Mouse (Mus musculus) heart, embryonic 11.5 days (tissue): ENCODE results near the gene Sun2. TPM values are rescaled to one million over a fixed set of nuclear protein-coding genes. Genes with fewer than 3 reads are reported as not detected.
A peak's percentile ranks its signal among the peaks of the same experiment; 100 is the strongest.

Source experiments
- ATAC-seq: fragments of 200-750 bp; cut with Nextera tagmentation; replicated peaks from 2 replicates; pipeline ENCODE4 v1.8.0; 2017; ENCODE audit warnings: moderate library complexity; ENCODE audit not compliant: insufficient number of reproducible peaks, low FRiP score, low TSS enrichment
- H3K27ac ChIP-seq: fragments of 300-500 bp; sonication (generic); 2 replicates; pipeline ENCODE4 v1.5.1; 2014; ENCODE audit warnings: mild to moderate bottlenecking, low read depth, low read length
- H3K27me3 ChIP-seq: fragments of 300-500 bp; sonication (generic); 2 replicates; pipeline ENCODE4 v1.6.1; 2014; ENCODE audit warnings: mild to moderate bottlenecking, low read length, mixed read lengths; ENCODE audit not compliant: control insufficient read depth, insufficient read depth
- H3K36me3 ChIP-seq: fragments of 300-500 bp; sonication (generic); 2 replicates; pipeline ENCODE4 v1.6.1; 2014; ENCODE audit warnings: mild to moderate bottlenecking, low read length, moderate library complexity, mixed read lengths; ENCODE audit not compliant: control insufficient read depth, insufficient read depth
- H3K4me1 ChIP-seq: fragments of 300-500 bp; sonication (generic); 2 replicates; pipeline ENCODE4 v1.6.1; 2014; ENCODE audit warnings: low read length; ENCODE audit not compliant: control insufficient read depth, insufficient read depth
- H3K4me2 ChIP-seq: fragments of 300-500 bp; sonication (generic); 2 replicates; pipeline ENCODE4 v1.6.1; 2014; ENCODE audit warnings: mild to moderate bottlenecking, moderate library complexity
- H3K4me3 ChIP-seq: fragments of 300-500 bp; sonication (generic); 2 replicates; pipeline ENCODE4 v1.5.1; 2014; ENCODE audit warnings: low read depth, low read length
- H3K9ac ChIP-seq: fragments of 300-500 bp; sonication (generic); 2 replicates; pipeline ENCODE4 v1.6.1; 2014; ENCODE audit warnings: mild to moderate bottlenecking, low read depth, low read length, moderate library complexity
- H3K9me3 ChIP-seq: fragments of 300-500 bp; sonication (generic); replicated peaks from 2 replicates; pipeline ENCODE4 v1.6.1; 2016; ENCODE audit warnings: low read length; ENCODE audit not compliant: control insufficient read depth
- WGBS: fragments of 180-500 bp; shearing (Covaris S2); extraction: QIAGEN DNeasy Blood & Tissue Kit; methylation state at CpG from one replicate; pipeline ENCODE4 v1.1.7; 2014; ENCODE audit not compliant: insufficient replicate concordance; 5-methylcytosine and 5-hydroxymethylcytosine counted together
- polyA plus RNA-seq: library from polyadenylated mRNA; unstranded; fragments of >200 nt; fragmentation: Nextera tagmentation; extraction: Ambion mirVana; gene quantifications from 2 replicates; pipeline ENCODE4 v1.2.1, GENCODE M21; 2014

Gene Sun2
- polyA plus RNA-seq, 1 experiment from 2014 or later = 4.9 TPM

GRCm38 (mm10) chr15:79684616-79685015 is 57.7 kb downstream of the Sun2 start:
- Histone ChIP-seq H3K4me2 (peak overlapping the region; percentile 92), H3K4me3 (peak overlapping the region; percentile 69), H3K27ac (no peak overlapping the region), H3K27me3 (no peaks in the 10 kb centered on the region), H3K4me1 (peaks cover 57% of the 10 kb centered on the region), H3K9me3 (no peaks in the 10 kb centered on the region), H3K9ac (peak overlapping the region; percentile 31; the same call in 1 of the 2 replicates), H3K36me3 (no peaks in the 10 kb centered on the region)
- no peak for ATAC-seq
- 83% methylated on average over 6 of the region's 6 CpGs for WGBS

GRCm38 (mm10) chr15:79683707-79684465 is 58.5 kb downstream of the Sun2 start:
- Histone ChIP-seq H3K27ac (0 out of 2 replicates have a peak overlapping the region, but pooled peaks have one; percentile 24), H3K4me1 (peaks cover 56% of the 10 kb centered on the region), H3K4me3 (peak overlapping the region; percentile 69), H3K27me3 (no peaks in the 10 kb centered on the region), H3K9me3 (no peaks in the 10 kb centered on the region), H3K9ac (peak overlapping the region; percentile 31; the same call in 1 of the 2 replicates), H3K36me3 (no peaks in the 10 kb centered on the region), H3K4me2 (peak overlapping the region; percentile 92)
- ATAC-seq = no peak
- 49% methylated on average over 19 of the region's 19 CpGs for WGBS

- H3K27me3 ChIP-seq = no peaks in the 10 kb centered on the region
- H3K4me1 ChIP-seq = peaks cover 56% of the 10 kb centered on the region
- H3K9me3 ChIP-seq = no peaks in the 10 kb centered on the region
- 77% methylated on average over 6 of the region's 6 CpGs for WGBS
- no peaks in the 10 kb centered on the region for H3K36me3 ChIP-seq
- no peak overlapping the region for H3K9ac ChIP-seq
- no peak for ATAC-seq
- H3K4me2 ChIP-seq = peak overlapping the region; percentile 92
- H3K4me3 ChIP-seq = no peak overlapping the region
- peak overlapping the region; percentile 35; the same call in 1 of the 2 replicates for H3K27ac ChIP-seq
These were observed 59.2 kb downstream of the Sun2 start for GRCm38 (mm10) chr15:79683146-79683545.

GRCm38 (mm10) chr15:79681973-79682372 is 60.4 kb downstream of the Sun2 start:
- Histone ChIP-seq H3K27me3 (no peaks in the 10 kb centered on the region), H3K4me2 (peak overlapping the region; percentile 92; the same call in 1 of the 2 replicates), H3K36me3 (no peaks in the 10 kb centered on the region), H3K9ac (no peak overlapping the region), H3K4me1 (peaks cover 56% of the 10 kb centered on the region), H3K9me3 (no peaks in the 10 kb centered on the region), H3K27ac (no peak overlapping the region), H3K4me3 (no peak overlapping the region)
- WGBS = 71% methylated on average over 4 of the region's 4 CpGs
- no peak for ATAC-seq

DNA sequence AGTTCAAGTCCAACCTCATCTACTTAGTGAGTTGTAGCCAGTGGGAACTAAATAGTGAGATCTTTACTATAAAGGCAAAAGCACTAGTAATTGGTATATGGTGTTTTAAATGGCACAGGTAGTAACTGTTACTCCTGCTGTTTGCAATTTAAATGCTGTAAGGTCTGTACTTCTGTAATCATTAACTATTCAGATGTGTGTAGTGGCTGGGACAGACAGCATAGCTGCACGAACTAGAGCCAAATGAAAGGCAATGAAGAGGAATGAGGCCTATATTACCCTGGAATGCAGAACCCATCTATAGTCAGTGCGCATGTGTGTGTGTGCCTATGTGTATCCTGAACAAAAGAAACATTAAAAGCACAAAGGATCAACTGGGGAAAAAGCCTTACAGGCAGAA is 64.4 kb downstream of the Sun2 start:
- Histone ChIP-seq H3K4me1 (peaks cover 20% of the 10 kb centered on the region), H3K36me3 (peaks cover 18% of the 10 kb centered on the region), H3K4me2 (no peak overlapping the region), H3K4me3 (no peak overlapping the region), H3K27me3 (no peaks in the 10 kb centered on the region), H3K27ac (no peak overlapping the region), H3K9me3 (no peaks in the 10 kb centered on the region), H3K9ac (no peak overlapping the region)
- no peak for ATAC-seq
- 86% methylated on average over 2 of the region's 2 CpGs for WGBS

Other genes starting within 250 kb of the Sun2 start
- gene Kcnj4, start 237.3 kb downstream of the Sun2 start, polyA plus RNA-seq = 0.20 TPM in 1 of 2 replicates, not detected in the other
- gene Kdelr3, start 226.1 kb downstream of the Sun2 start, polyA plus RNA-seq = 33.4 and 33.5 TPM in 2 replicates
- 50.6 and 60.1 TPM in 2 replicates for gene Ddx17, start 195.8 kb downstream of the Sun2 start, polyA plus RNA-seq
- gene Dmc1, start 137.4 kb downstream of the Sun2 start, polyA plus RNA-seq = 1.4 and 1.5 TPM in 2 replicates
- gene Fam227a, start 83.6 kb downstream of the Sun2 start, polyA plus RNA-seq = 0.87 and 1.7 TPM in 2 replicates
- gene Cby1, start 83.3 kb downstream of the Sun2 start, polyA plus RNA-seq = 38.2 and 45.4 TPM in 2 replicates
- 260 and 273 TPM in 2 replicates for gene Tomm22, start 71.7 kb downstream of the Sun2 start, polyA plus RNA-seq
- 10.9 and 15.3 TPM in 2 replicates for gene Josd1, start 54.6 kb downstream of the Sun2 start, polyA plus RNA-seq
- gene Gtpbp1, start 51.7 kb downstream of the Sun2 start, polyA plus RNA-seq = 22.7 and 26.3 TPM in 2 replicates
- gene Dnal4, start 35.3 kb upstream of the Sun2 start, polyA plus RNA-seq = 37.3 TPM in 2 replicates
- gene Nptxr, start 62.2 kb upstream of the Sun2 start, polyA plus RNA-seq = 0.58 and 0.83 TPM in 2 replicates
- 0.64 TPM in 1 of 2 replicates, not detected in the other for gene Npcd, start 91.7 kb upstream of the Sun2 start, polyA plus RNA-seq
- 15.7 and 17.4 TPM in 2 replicates for gene Cbx6, start 92.2 kb upstream of the Sun2 start, polyA plus RNA-seq
- 9.5 and 12.0 TPM in 2 replicates for gene Apobec3, start 149.1 kb upstream of the Sun2 start, polyA plus RNA-seq
- 0.72 and 1.1 TPM in 2 replicates for gene Cbx7, start 228.6 kb upstream of the Sun2 start, polyA plus RNA-seq